Mouse (Mus musculus) megakaryocyte, embryonic 14.5 days (primary cell): Measurements from ENCODE around the gene Il31.

Source experiments
- FLI1 ChIP-seq: IDR thresholded peaks from 2 replicates; pipeline ENCODE4 v1.6.1; 2012; ENCODE audit warnings: low read length, inconsistent platforms, mixed read lengths
- GATA1 ChIP-seq: IDR thresholded peaks from 3 replicates; pipeline ENCODE4 v1.6.1; 2012; ENCODE audit warnings: mixed read lengths, low read length, inconsistent platforms, borderline replicate concordance

- TF ChIP-seq GATA1: no peak
- TF ChIP-seq FLI1: no peak
Observed at GRCm38 (mm10) chr5:123438381-123438780, 50.9 kb downstream of the Il31 start.
